Mouse (Mus musculus) embryonic facial prominence, embryonic 11.5 days (tissue): ENCODE measurements around the gene Fbrsl1. TPM values are rescaled to one million over a fixed set of nuclear protein-coding genes. Genes with fewer than 3 reads are reported as not detected.
A peak's percentile ranks its signal among the peaks of the same experiment; 100 is the strongest.
"Not testable (repeated sequence)": the region's sequence is repeated elsewhere in the genome, so short reads cannot be mapped to it uniquely, and the experiment has no call there.

Experiments used
- ATAC-seq: fragments of 200-750 bp; cut with Nextera tagmentation; replicated peaks from 2 replicates; pipeline ENCODE4 v1.8.0; 2017; ENCODE audit warnings: low read depth; ENCODE audit not compliant: insufficient number of reproducible peaks, low FRiP score, low TSS enrichment
- DNase-seq: peaks from one replicate; pipeline ENCODE4 v3.0.0-alpha.2; 2015; ENCODE audit warnings: low spot score
- H3K27ac ChIP-seq: fragments of 300-500 bp; sonication (generic); replicated peaks from 2 replicates; pipeline ENCODE4 v1.5.1; 2014; ENCODE audit warnings: mild to moderate bottlenecking, low read depth, low read length, control low read depth
- H3K27me3 ChIP-seq: fragments of 300-500 bp; sonication (generic); 2 replicates; pipeline ENCODE4 v1.6.1; 2014; ENCODE audit warnings: mild to moderate bottlenecking, low read length, moderate library complexity, mixed read lengths; ENCODE audit not compliant: control insufficient read depth, insufficient read depth
- H3K36me3 ChIP-seq: fragments of 300-500 bp; sonication (generic); replicated peaks from 2 replicates; pipeline ENCODE4 v1.6.1; 2014; ENCODE audit warnings: low read depth, mild to moderate bottlenecking, low read length, moderate library complexity, mixed read lengths; ENCODE audit not compliant: control insufficient read depth, insufficient read depth
- H3K4me1 ChIP-seq: fragments of 300-500 bp; sonication (generic); 2 replicates; pipeline ENCODE4 v1.6.1; 2014; ENCODE audit warnings: low read length, mixed read lengths; ENCODE audit not compliant: control insufficient read depth, insufficient read depth
- H3K4me2 ChIP-seq: fragments of 300-500 bp; sonication (generic); 2 replicates; pipeline ENCODE4 v1.6.1; 2014; ENCODE audit warnings: low read depth, mild to moderate bottlenecking, control low read depth, low read length, moderate library complexity
- H3K4me3 ChIP-seq: fragments of 300-500 bp; sonication (generic); 2 replicates; pipeline ENCODE4 v1.5.1; 2014; ENCODE audit warnings: low read depth, low read length, control low read depth
- H3K9ac ChIP-seq: fragments of 300-500 bp; sonication (generic); replicated peaks from 2 replicates; pipeline ENCODE4 v1.6.1; 2014; ENCODE audit warnings: mild to moderate bottlenecking, control low read depth, low read length
- H3K9me3 ChIP-seq: fragments of 300-500 bp; sonication (generic); replicated peaks from 2 replicates; pipeline ENCODE4 v1.6.1; 2016; ENCODE audit warnings: mild to moderate bottlenecking, low read length, inconsistent platforms, mixed read lengths; ENCODE audit not compliant: control insufficient read depth
- WGBS: fragments of 180-500 bp; shearing (Covaris S2); extraction: QIAGEN DNeasy Blood & Tissue Kit; methylation state at CpG from one replicate; pipeline ENCODE4 v1.1.7; 2014; 5-methylcytosine and 5-hydroxymethylcytosine counted together
- polyA plus RNA-seq: library from polyadenylated mRNA; unstranded; fragments of >200 nt; fragmentation: Nextera tagmentation; extraction: Ambion mirVana; gene quantifications from 2 replicates; pipeline ENCODE4 v1.2.1, GENCODE M21; 2014

Gene Fbrsl1
- polyA plus RNA-seq, 1 experiment from 2014 or later = 14.5 TPM

DNA sequence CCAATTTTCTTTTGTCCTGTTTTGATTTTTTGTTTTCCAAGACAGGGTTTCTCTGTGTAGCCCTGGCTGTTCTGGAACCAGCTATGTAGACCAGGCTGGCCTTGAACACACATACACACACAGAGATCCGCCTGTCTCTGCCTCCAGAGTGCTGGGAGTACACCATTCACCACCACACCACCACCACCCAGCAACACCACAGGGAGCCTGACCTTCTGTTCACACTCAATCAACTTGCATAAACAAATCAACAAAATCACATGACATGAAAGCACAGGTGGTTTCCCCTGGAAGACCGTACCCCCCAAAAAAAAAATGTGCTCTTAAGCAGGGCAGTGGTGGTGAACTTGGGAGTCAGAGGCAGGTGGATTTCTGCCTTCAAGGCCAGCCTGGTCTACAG, 3.8 kb downstream of the Fbrsl1 start:
- H3K27ac ChIP-seq = no peak overlapping the region
- ATAC-seq (no peak), DNase-seq (no peak)
- no peaks in the 10 kb centered on the region for H3K9me3 ChIP-seq
- WGBS = 78% methylated on average over 2 of the region's 2 CpGs
- H3K4me2 ChIP-seq = no peak overlapping the region
- H3K9ac ChIP-seq = no peak overlapping the region
- H3K36me3 ChIP-seq = no peaks in the 10 kb centered on the region
- H3K4me3 ChIP-seq = no peak overlapping the region
- no peaks in the 10 kb centered on the region for H3K27me3 ChIP-seq
- H3K4me1 ChIP-seq = peaks cover 4% of the 10 kb centered on the region; the same call in 1 of the 2 replicates

DNA sequence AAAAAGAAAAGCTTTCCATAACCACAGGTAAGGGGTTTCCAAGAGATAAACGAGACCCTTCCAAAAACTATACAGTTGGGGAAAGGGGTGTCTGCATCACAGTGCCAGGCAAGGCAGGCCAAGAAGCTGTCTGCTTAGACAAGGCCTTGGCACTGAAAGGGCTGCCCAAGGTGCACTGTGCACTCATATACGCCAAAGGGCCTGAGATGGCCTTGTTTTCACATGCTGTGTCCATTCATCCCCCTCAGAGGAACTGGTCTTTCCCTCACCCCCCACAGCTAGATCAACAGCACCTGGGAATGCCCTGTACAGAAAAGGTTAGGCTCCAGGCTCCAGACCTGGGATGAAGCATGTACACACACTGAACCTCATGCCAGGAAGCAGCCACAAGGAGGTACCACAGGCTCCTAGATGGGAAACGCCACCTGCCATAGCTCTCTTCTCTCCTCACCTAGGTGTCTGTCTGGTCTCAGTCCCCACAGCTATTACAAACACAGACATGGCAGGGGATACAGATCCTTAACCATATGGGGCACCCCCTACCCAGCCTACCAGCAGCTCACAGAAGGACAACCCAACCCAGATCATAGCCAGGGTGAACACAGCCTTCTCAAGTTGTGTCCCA, 5.2 kb downstream of the Fbrsl1 start:
- no peak overlapping the region for H3K27ac ChIP-seq
- H3K36me3 ChIP-seq = no peaks in the 10 kb centered on the region
- no peaks in the 10 kb centered on the region for H3K27me3 ChIP-seq
- ATAC-seq = no peak
- no peak for DNase-seq
- H3K9me3 ChIP-seq = no peaks in the 10 kb centered on the region
- WGBS = 90% methylated on average over 3 of the region's 3 CpGs
- no peak overlapping the region for H3K4me2 ChIP-seq
- no peak overlapping the region for H3K4me3 ChIP-seq
- H3K4me1 ChIP-seq = peaks cover 4% of the 10 kb centered on the region; the same call in 1 of the 2 replicates
- H3K9ac ChIP-seq = no peak overlapping the region

DNA sequence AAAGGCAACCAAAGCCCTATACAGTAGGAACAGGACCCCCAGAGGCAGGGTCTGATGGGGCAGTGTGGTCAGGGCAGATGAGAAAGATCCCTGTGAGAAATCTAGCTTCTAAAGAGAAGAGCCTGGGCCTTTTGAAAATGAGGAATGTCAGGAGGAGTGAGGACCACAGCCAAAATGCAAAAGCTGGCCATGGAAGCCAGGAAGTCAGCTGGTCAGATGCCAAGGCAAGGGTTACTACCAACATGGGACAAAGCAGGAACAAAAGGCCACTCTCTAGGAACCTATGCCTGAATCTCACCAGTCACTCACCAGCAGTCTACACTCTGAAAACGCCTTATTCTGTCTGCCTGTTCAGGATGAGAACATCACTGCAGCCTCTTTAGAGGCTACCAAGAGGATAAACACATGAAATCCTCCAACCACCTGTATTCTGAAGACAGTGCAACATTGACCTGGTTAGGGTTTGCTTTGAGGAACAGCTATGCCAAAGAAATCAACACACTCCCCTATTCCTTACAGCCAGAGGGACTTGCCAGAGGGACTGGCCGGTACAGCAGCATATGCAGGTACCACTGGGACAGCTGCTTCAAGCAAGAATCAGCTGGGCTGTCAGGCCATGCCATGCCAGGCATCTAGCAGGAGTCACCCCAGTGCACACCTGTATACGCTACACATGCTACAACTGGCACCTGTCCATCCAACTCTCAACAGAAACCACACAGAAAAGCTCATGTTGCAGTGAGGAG, 8.6 kb downstream of the Fbrsl1 start:
- ATAC-seq (no peak), DNase-seq (no peak)
- Histone ChIP-seq H3K9ac (no peak overlapping the region), H3K4me3 (no peak overlapping the region), H3K27ac (no peak overlapping the region), H3K36me3 (no peaks in the 10 kb centered on the region), H3K9me3 (no peaks in the 10 kb centered on the region), H3K4me2 (no peak overlapping the region), H3K4me1 (no peaks in the 10 kb centered on the region; the same call in 1 of the 2 replicates), H3K27me3 (no peaks in the 10 kb centered on the region)
- 82% methylated on average over 3 of the region's 3 CpGs for WGBS

DNA sequence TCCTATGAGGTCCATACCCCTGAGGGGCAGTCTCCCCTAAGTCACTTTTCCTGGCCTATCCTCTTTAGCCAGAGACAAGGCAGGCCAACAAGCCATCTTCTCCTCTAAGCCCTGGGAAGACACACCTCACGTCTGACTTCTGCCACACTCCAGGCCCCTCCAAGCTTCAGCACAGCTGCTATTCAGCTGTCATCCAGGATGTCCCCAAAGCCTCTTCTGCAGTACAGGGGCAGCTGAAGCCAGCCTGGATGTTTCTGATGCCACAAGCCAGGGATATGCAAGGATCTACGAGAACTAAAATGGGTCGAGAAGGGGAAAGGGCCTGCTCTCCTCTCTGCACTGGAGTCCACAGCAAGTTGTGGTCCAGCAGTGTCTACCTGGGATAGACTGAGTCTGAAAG, 9.7 kb downstream of the Fbrsl1 start:
- ATAC-seq (no peak), DNase-seq (no peak)
- H3K27me3 ChIP-seq = no peaks in the 10 kb centered on the region
- no peak overlapping the region for H3K4me3 ChIP-seq
- no peak overlapping the region; the same call in 1 of the 2 replicates for H3K9ac ChIP-seq
- no peaks in the 10 kb centered on the region for H3K36me3 ChIP-seq
- WGBS = 74% methylated on average over 3 of the region's 3 CpGs
- no peaks in the 10 kb centered on the region; the same call in 1 of the 2 replicates for H3K4me1 ChIP-seq
- no peaks in the 10 kb centered on the region for H3K9me3 ChIP-seq
- no peak overlapping the region for H3K27ac ChIP-seq
- no peak overlapping the region for H3K4me2 ChIP-seq

DNA sequence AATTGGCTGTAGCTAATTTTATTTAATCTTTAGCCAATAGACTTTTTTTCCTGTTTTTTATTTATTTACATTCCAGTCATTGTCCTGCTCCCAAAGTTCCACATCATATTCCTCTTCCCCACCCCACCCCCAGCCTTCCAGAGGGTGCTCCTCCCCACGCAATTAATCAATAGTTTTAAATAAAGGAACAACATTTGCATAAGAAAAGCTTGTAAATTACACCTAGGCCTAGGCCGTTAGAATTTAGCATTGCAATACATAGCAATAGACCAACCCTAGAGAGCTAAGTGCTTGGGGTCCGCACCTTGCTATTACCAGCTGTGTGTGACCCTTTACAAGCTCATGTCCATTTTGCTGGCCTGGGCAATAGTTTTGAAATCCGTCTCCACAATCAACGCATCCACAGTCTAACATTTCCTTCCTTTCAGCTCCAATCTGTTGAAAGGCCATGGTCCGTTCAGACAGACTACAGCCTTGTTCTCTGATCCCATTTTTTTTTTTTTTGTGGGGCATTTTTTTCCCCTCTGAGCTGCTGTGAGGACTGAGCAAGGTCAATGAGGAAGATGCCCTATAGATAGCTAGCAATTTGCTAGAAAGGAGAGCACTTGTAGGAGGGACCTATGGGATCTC, 10.6 kb downstream of the Fbrsl1 start:
- H3K36me3 ChIP-seq = no peaks in the 10 kb centered on the region
- no peaks in the 10 kb centered on the region for H3K4me1 ChIP-seq
- H3K4me3 ChIP-seq = no peak overlapping the region
- ATAC-seq = no peak
- H3K9ac ChIP-seq = no peak overlapping the region
- no peak overlapping the region for H3K4me2 ChIP-seq
- H3K27ac ChIP-seq = no peak overlapping the region
- H3K27me3 ChIP-seq = no peaks in the 10 kb centered on the region
- DNase-seq = no peak
- H3K9me3 ChIP-seq = no peaks in the 10 kb centered on the region
- 48% methylated on average over 6 of the region's 6 CpGs for WGBS

DNA sequence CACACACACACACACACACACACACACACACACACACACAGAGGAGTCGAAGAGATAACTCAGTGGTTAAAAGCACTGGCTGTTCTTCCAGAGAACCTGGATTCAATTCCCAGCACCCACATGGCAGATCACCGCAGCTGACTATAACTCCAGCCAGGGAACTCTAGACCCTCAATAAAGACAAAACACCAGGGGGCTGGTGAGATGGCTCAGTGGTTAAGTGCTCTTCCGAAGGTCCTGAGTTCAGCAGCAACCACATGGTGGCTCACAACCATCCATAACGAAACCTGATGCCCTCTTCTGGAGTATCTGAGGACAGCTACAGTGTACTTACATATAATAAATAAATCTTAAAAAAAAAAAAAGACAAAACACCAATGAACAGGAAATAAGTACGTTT, 12.1 kb downstream of the Fbrsl1 start:
- not testable (repeated sequence) for DNase-seq, H3K4me2 ChIP-seq, H3K4me1 ChIP-seq, H3K27ac ChIP-seq, H3K27me3 ChIP-seq, ATAC-seq, H3K4me3 ChIP-seq, H3K9ac ChIP-seq, H3K36me3 ChIP-seq, H3K9me3 ChIP-seq
- 69% methylated on average over 5 of the region's 5 CpGs for WGBS

DNA sequence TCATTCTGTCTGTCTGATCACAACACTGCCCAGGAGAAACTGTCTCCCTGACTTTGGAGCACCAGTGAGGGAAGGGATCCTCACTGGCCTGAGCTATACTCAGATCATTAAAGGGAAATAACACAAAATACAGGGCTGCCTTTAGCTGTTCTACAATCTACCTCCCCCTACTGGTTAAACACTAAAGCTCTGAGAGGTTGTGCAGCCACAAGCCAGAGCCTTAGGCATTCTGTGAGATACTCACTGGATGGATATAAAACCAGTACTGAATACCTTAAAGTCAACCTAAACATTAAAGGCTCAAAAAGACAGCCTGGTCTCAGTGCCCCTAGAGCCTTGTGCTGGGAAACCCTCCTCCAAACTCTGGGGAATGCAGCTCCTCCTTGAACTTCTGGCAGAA, 13.5 kb downstream of the Fbrsl1 start:
- peak; percentile 46 for DNase-seq
- Histone ChIP-seq H3K36me3 (peaks cover 7% of the 10 kb centered on the region), H3K27me3 (no peaks in the 10 kb centered on the region), H3K4me1 (no peaks in the 10 kb centered on the region), H3K27ac (no peak overlapping the region), H3K9ac (no peak overlapping the region), H3K4me3 (no peak overlapping the region), H3K9me3 (no peaks in the 10 kb centered on the region), H3K4me2 (no peak overlapping the region)
- ATAC-seq = no peak

DNA sequence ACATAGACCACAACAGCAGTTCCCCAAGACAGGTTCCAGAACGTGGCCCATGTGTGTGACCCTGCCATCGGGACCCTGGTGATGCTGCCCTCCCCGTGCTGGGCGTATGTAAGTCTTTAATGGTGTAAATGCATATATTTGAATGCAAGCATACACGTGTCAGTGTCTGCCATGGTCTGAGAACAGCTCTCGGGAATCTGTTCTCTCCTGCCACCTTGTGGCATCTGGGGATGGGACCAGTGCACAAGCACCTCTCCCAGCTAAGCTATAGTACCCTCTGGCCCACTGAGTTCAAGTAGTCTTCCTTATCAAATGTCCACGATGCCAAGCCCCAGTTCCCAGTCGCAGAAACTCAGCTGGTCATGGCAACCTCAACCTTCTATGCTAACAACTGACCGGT, 19.3 kb downstream of the Fbrsl1 start:
- H3K36me3 ChIP-seq = peaks cover 7% of the 10 kb centered on the region
- ATAC-seq (0 out of 2 replicates have a peak, but pooled peaks have one; percentile 49), DNase-seq (peak; percentile 74)
- no peaks in the 10 kb centered on the region for H3K4me1 ChIP-seq
- H3K9me3 ChIP-seq = no peaks in the 10 kb centered on the region
- 47% methylated on average over 9 of the region's 9 CpGs for WGBS
- no peaks in the 10 kb centered on the region for H3K27me3 ChIP-seq
- H3K27ac ChIP-seq = no peak overlapping the region
- H3K4me2 ChIP-seq = no peak overlapping the region
- H3K9ac ChIP-seq = no peak overlapping the region; the same call in 1 of the 2 replicates
- no peak overlapping the region for H3K4me3 ChIP-seq
